ENCODE assay signal across 8 mouse cellular contexts in the genomic region with DNA sequence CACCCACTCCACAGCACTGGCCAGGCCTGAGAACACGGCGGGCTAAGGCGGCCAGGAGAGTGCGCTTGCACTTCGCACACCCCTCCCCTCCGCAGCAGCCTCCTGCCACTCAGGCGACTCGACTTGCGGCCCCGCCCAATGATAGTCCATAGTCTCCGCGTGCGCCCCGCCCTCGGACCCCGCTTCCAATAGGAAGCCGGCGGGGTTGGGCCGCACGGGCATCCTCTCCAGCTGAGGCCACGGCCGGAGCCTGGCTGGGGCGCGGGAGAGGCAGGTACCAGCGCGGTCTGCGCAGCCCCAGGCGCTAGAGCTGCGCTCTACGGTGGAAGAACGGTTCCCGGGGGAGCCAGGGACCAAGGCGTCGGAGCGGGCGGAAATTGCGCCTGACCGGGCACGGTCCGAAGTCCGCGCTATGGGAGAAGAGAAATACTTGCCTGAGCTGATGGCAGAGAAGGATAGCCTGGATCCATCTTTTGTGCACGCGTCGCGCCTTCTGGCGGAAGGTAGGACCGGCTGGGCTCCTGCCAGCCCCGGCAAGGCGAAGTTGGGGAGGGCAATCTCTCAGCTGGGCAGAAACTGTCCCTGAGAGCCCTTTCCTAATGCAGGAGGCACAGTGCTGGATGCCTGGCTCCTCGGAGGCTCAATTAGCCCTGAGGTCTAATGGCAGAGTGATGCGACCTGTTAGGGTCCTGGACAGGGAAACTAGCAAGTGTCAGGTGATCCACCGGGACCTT. TPM values are rescaled to one million over a fixed set of nuclear protein-coding genes. Genes with fewer than 3 reads are reported as not detected.
DNase-seq lines count a peak whose midpoint lies in the region; ATAC-seq and TF ChIP-seq lines count a peak whose summit lies in the region.

A gene (plus strand): TSS at position 209 of the 734 bp plus-strand sequence.

- under 1% methylated on average over 53 of the region's 53 CpGs for WGBS in forebrain, embryonic 12.5 days
- 1% methylated on average over 51 of the region's 53 CpGs for WGBS in heart, postnatal 0 days
- WGBS in liver, embryonic 11.5 days: 2% methylated on average over 53 of the region's 53 CpGs
- under 1% methylated on average over 53 of the region's 53 CpGs for WGBS in neural tube, embryonic 13.5 days

- H3K4me3 ChIP-seq in forebrain, embryonic 12.5 days (replicated peaks): peak within 1 kb of the TSS; percentile 63
- peak within 1 kb of the TSS; percentile 41 for H3K4me3 ChIP-seq in heart, postnatal 0 days (ENCODE audit: low read depth, low read length)
- H3K4me3 ChIP-seq in liver, embryonic 11.5 days (ENCODE audit: low read depth, low read length): peak within 1 kb of the TSS; percentile 42
- H3K4me3 ChIP-seq in neural tube, embryonic 13.5 days: peak within 1 kb of the TSS; percentile 71

- DNase-seq in 3134 (ENCODE audit: extremely low read depth, insufficient read length, low spot score): peak; percentile 6
- peak; percentile 0 for DNase-seq in c-Kit-positive CD71-positive TER-119-positive erythroid progenitor cells, embryonic 14.5 days (ENCODE audit: low spot score)
- DNase-seq in heart, postnatal 0 days (ENCODE audit: low spot score): peak; percentile 67
- DNase-seq in kidney, postnatal 25 days: peak; percentile 82 to 90
- peak; percentile 69 for DNase-seq in liver, embryonic 11.5 days (ENCODE audit: low spot score)
- DNase-seq in urinary bladder, postnatal 10 days (ENCODE audit: low spot score): peak; percentile 41

- H3K9ac ChIP-seq in forebrain, embryonic 12.5 days: peak within 1 kb of the TSS; percentile 63
- H3K9ac ChIP-seq in heart, postnatal 0 days (replicated peaks; ENCODE audit: low read depth, low read length): 0 out of 2 replicates have a peak within 1 kb of the TSS, but pooled peaks have one; percentile 4
- no peak within 1 kb of the TSS for H3K9ac ChIP-seq in liver, embryonic 11.5 days (ENCODE audit: low read depth, low read length)
- peak within 1 kb of the TSS; percentile 83 for H3K9ac ChIP-seq in neural tube, embryonic 13.5 days

- H3K36me3 ChIP-seq in forebrain, embryonic 12.5 days (replicated peaks): no peaks in the 10 kb centered on the region
- no peaks in the 10 kb centered on the region for H3K36me3 ChIP-seq in heart, postnatal 0 days (replicated peaks; ENCODE audit: control insufficient read depth, insufficient read depth, low read length)
- no peaks in the 10 kb centered on the region for H3K36me3 ChIP-seq in liver, embryonic 11.5 days (ENCODE audit: control insufficient read depth, insufficient read depth, low read length)
- H3K36me3 ChIP-seq in neural tube, embryonic 13.5 days: no peaks in the 10 kb centered on the region

- peak within 1 kb of the TSS; percentile 69 for H3K27ac ChIP-seq in forebrain, embryonic 12.5 days
- H3K27ac ChIP-seq in heart, postnatal 0 days (ENCODE audit: low read depth): no peak within 1 kb of the TSS
- H3K27ac ChIP-seq in liver, embryonic 11.5 days (ENCODE audit: low read depth, low read length): no peak within 1 kb of the TSS
- peak within 1 kb of the TSS; percentile 79 for H3K27ac ChIP-seq in neural tube, embryonic 13.5 days (replicated peaks)

- no peak for TF ChIP-seq CTCF in heart, postnatal 0 days (IDR thresholded peaks at IDR 0.05; ENCODE audit: low read depth)

- H3K4me1 ChIP-seq in forebrain, embryonic 12.5 days: peaks cover 9% of the 10 kb centered on the region
- 0 out of 2 replicates have a peak, but pooled peaks cover 3% of the 10 kb centered on the region for H3K4me1 ChIP-seq in heart, postnatal 0 days (ENCODE audit: control insufficient read depth, insufficient read depth)
- H3K4me1 ChIP-seq in liver, embryonic 11.5 days (replicated peaks; ENCODE audit: control insufficient read depth, insufficient read depth, low read length): no peaks in the 10 kb centered on the region
- H3K4me1 ChIP-seq in neural tube, embryonic 13.5 days (replicated peaks): peaks cover 5% of the 10 kb centered on the region

- ATAC-seq in forebrain, embryonic 12.5 days (ENCODE audit: low FRiP score): peak; percentile 99
- ATAC-seq in heart, postnatal 0 days (ENCODE audit: insufficient read depth, low read depth): peak; percentile 98
- ATAC-seq in liver, embryonic 11.5 days (replicated peaks; ENCODE audit: low FRiP score): peak; percentile 96
- peak; percentile 100 for ATAC-seq in neural tube, embryonic 13.5 days (ENCODE audit: low read depth)

- H3K9me3 ChIP-seq in forebrain, embryonic 12.5 days: no peaks in the 10 kb centered on the region
- no peaks in the 10 kb centered on the region for H3K9me3 ChIP-seq in heart, postnatal 0 days (replicated peaks; ENCODE audit: control insufficient read depth, low read length)
- H3K9me3 ChIP-seq in liver, embryonic 11.5 days (ENCODE audit: control insufficient read depth, low read length): no peaks in the 10 kb centered on the region
- H3K9me3 ChIP-seq in neural tube, embryonic 13.5 days: no peaks in the 10 kb centered on the region

- peak within 1 kb of the TSS; percentile 70 for H3K4me2 ChIP-seq in forebrain, embryonic 12.5 days
- H3K4me2 ChIP-seq in heart, postnatal 0 days (ENCODE audit: low read depth, low read length): peak within 1 kb of the TSS; percentile 64
- H3K4me2 ChIP-seq in liver, embryonic 11.5 days: peak within 1 kb of the TSS; percentile 61
- peak within 1 kb of the TSS; percentile 73 for H3K4me2 ChIP-seq in neural tube, embryonic 13.5 days

- TF ChIP-seq EP300 in heart, postnatal 0 days (IDR thresholded peaks at IDR 0.05; ENCODE audit: low read depth): no peak

- no peaks in the 10 kb centered on the region for H3K27me3 ChIP-seq in forebrain, embryonic 12.5 days
- peaks cover 16% of the 10 kb centered on the region for H3K27me3 ChIP-seq in heart, postnatal 0 days (ENCODE audit: control insufficient read depth, insufficient read depth, low read length)
- peaks cover 17% of the 10 kb centered on the region for H3K27me3 ChIP-seq in liver, embryonic 11.5 days (replicated peaks; ENCODE audit: control insufficient read depth, insufficient read depth, low read length)
- H3K27me3 ChIP-seq in neural tube, embryonic 13.5 days: no peaks in the 10 kb centered on the region

RNA-seq across cellular contexts. Expression of the gene that starts here (rescaled TPM):
- 19.1 and 21.8 TPM in 2 replicates for polyA plus RNA-seq in forebrain, embryonic 12.5 days (2016; fragmentation: Nextera tagmentation; extraction: Ambion mirVana)
- total RNA-seq in heart, postnatal 0 days (2014; rRNA removed; ENCODE audit: low replicate concordance): not detected in 2 replicates
- polyA plus RNA-seq in heart, postnatal 0 days (2015; fragmentation: Nextera tagmentation; extraction: Ambion mirVana): 0.29 and 0.34 TPM in 2 replicates
- polyA plus RNA-seq in liver, embryonic 11.5 days (2014; fragmentation: Nextera tagmentation; extraction: Ambion mirVana): 1.6 and 2.4 TPM in 2 replicates
- 50.3 and 55.1 TPM in 2 replicates for polyA plus RNA-seq in neural tube, embryonic 13.5 days (2015; fragmentation: Nextera tagmentation; extraction: Ambion mirVana)

Comparison
In these comparisons a context has a peak if more than half of its experiments do, and no peak if none do; other contexts are left out.
1. Peak in DNase-seq, ATAC-seq, H3K4me3 ChIP-seq, H3K9ac ChIP-seq and H3K4me2 ChIP-seq in heart, postnatal 0 days; RNA of the gene not detected or under 1 TPM.
2. DNase-seq: peak in every context shown above with its lines; median percentile 86 in kidney, postnatal 25 days; 69 in liver, embryonic 11.5 days; 67 in heart, postnatal 0 days; 41 in urinary bladder, postnatal 10 days; 6 in 3134; 0 in c-Kit-positive CD71-positive TER-119-positive erythroid progenitor cells, embryonic 14.5 days.
3. H3K27ac ChIP-seq: peak in forebrain, embryonic 12.5 days (single experiment) and neural tube, embryonic 13.5 days (single experiment); none in heart, postnatal 0 days (single experiment) and liver, embryonic 11.5 days (single experiment).
4. Peak in every context shown above with its lines, with median percentiles within 50 percentile points of each other: ATAC-seq, H3K4me2 ChIP-seq and H3K4me3 ChIP-seq.